Mouse (Mus musculus) heart, embryonic 10.5 days (tissue): ENCODE measurements around the gene Rgs3. TPM values are rescaled to one million over a fixed set of nuclear protein-coding genes. Genes with fewer than 3 reads are reported as not detected.
A peak's percentile ranks its signal among the peaks of the same experiment; 100 is the strongest.

Source experiments
- DNase-seq: peaks from one replicate; pipeline ENCODE4 v3.0.0-alpha.2; 2017; ENCODE audit warnings: low spot score
- H3K27ac ChIP-seq: fragments of 300-500 bp; sonication (generic); 2 replicates; pipeline ENCODE4 v1.5.1; 2016; ENCODE audit warnings: mild to moderate bottlenecking
- H3K27me3 ChIP-seq: fragments of 300-500 bp; sonication (generic); 2 replicates; pipeline ENCODE4 v1.6.1; 2016; ENCODE audit warnings: mild to moderate bottlenecking; ENCODE audit not compliant: poor library complexity, insufficient read depth, severe bottlenecking
- H3K36me3 ChIP-seq: fragments of 300-500 bp; sonication (generic); 2 replicates; pipeline ENCODE4 v1.6.1; 2016; ENCODE audit warnings: mild to moderate bottlenecking, moderate library complexity
- H3K4me1 ChIP-seq: fragments of 300-500 bp; sonication (generic); 2 replicates; pipeline ENCODE4 v1.6.1; 2016; ENCODE audit warnings: mild to moderate bottlenecking
- H3K4me3 ChIP-seq: fragments of 300-500 bp; sonication (generic); 2 replicates; pipeline ENCODE4 v1.5.1; 2016; ENCODE audit warnings: mild to moderate bottlenecking, moderate library complexity
- H3K9me3 ChIP-seq: fragments of 300-500 bp; sonication (generic); 2 replicates; pipeline ENCODE4 v1.6.1; 2016; ENCODE audit warnings: mild to moderate bottlenecking, moderate library complexity
- WGBS: fragments of 180-500 bp; shearing (Covaris S2); methylation state at CpG from one replicate; pipeline ENCODE4 v1.1.7; 2016; 5-methylcytosine and 5-hydroxymethylcytosine counted together
- polyA plus RNA-seq: library from polyadenylated mRNA; unstranded; fragments of >200 nt; fragmentation: Nextera tagmentation; extraction: Ambion mirVana; gene quantifications from 2 replicates; pipeline ENCODE4 v1.2.1, GENCODE M21; 2016

Rgs3 gene
- polyA plus RNA-seq, 1 experiment from 2014 or later, result 61.4 TPM

DNA sequence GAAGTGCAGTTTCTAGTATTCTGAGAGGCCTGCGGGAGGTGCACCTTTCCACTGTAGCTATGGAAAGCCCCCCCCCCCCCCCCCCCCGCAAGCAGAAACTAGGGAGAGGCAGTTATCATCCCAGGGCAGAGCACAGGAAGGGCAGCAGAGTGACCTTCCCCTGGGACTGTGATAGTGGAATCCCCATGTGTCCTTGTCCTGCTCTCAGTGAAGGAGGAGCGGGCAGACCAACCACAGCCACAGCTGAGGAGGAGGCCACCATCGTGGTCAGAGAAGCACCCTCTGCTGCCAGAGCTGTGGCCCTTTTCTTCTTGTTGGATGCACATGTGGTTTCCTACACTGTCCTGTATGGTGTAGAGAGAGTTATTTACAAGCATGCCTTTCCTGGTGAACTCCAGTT, 174.3 kb downstream of the Rgs3 start:
- Histone ChIP-seq H3K9me3 (no peaks in the 10 kb centered on the region), H3K27me3 (no peaks in the 10 kb centered on the region), H3K4me1 (peaks cover 88% of the 10 kb centered on the region), H3K36me3 (no peaks in the 10 kb centered on the region), H3K4me3 (no peak overlapping the region), H3K27ac (peak overlapping the region; percentile 94)
- 15% methylated on average over 4 of the region's 4 CpGs for WGBS
- no peak for DNase-seq

DNA sequence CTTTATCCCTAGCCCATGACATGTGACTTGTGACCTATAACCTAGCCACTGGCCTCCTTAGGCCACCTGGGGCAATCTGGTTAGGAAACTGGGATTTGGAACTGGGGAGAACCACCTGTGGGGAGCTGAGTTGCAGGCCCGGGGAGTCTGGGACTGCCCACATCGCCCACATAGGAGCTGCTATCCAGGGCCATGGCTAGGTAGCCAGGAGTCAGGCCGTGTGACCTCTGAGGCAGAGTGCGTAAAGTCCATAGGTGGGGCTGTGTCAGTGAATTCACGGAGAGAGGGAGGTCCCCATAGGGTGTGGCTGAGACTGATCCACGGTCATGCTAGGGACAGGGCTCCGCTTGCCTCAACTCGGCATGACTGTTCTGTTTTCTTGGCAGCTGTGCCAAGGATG, 175.6 kb downstream of the Rgs3 start:
- Histone ChIP-seq H3K27ac (peak overlapping the region; percentile 86), H3K36me3 (no peaks in the 10 kb centered on the region), H3K4me3 (no peak overlapping the region), H3K9me3 (no peaks in the 10 kb centered on the region), H3K4me1 (peaks cover 77% of the 10 kb centered on the region), H3K27me3 (no peaks in the 10 kb centered on the region)
- no peak for DNase-seq
- WGBS, result 67% methylated on average over 8 of the region's 8 CpGs

DNA sequence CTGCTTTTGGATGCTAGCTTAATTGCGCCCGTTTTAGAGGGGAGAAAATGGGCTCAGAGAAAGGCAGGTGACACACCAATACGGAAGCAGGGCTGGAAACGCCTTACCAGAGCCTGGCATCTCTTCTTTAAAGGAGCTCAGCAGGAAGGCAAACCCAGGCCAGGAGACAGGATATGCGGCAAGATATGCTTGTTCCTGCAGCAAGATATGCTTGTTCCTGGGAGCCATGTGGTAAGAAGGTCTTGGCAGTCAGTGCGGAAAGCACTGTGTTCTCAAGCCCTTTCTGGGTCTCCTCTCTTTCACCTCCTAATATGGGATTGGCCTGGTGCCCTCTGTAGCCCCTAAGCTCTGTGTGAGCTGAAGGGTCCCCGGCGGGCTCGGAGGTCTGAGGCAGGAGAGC, 176.2 kb downstream of the Rgs3 start:
- 43% methylated on average over 9 of the region's 9 CpGs for WGBS
- H3K27me3 ChIP-seq, result no peaks in the 10 kb centered on the region
- DNase-seq, result no peak
- peaks cover 75% of the 10 kb centered on the region for H3K4me1 ChIP-seq
- H3K4me3 ChIP-seq, result no peak overlapping the region
- peak overlapping the region; percentile 86 for H3K27ac ChIP-seq
- no peaks in the 10 kb centered on the region for H3K36me3 ChIP-seq
- no peaks in the 10 kb centered on the region for H3K9me3 ChIP-seq

DNA sequence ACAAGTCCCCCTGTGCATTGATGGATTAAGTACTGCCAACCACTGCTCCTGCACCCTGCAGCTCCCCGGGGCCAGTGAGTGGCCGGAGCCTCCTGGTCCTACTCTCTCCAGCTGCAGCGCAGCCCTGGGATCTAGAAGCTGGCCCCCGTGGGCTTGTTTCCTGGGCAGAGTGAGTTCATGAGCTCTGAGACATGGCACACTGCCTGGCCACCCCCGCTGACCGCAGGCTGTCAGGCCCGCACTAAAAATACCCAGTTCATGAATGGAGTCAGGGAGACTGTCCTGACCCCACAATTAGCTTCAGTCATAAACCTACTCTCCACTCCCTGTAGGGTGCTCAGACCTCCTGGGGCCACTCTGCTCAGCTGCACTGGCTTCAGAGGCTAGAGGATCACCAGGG, 176.8 kb downstream of the Rgs3 start:
- Histone ChIP-seq H3K36me3 (no peaks in the 10 kb centered on the region), H3K27me3 (no peaks in the 10 kb centered on the region), H3K27ac (peak overlapping the region; percentile 86), H3K9me3 (no peaks in the 10 kb centered on the region), H3K4me1 (peaks cover 80% of the 10 kb centered on the region), H3K4me3 (0 out of 2 replicates have a peak overlapping the region, but pooled peaks have one; percentile 5)
- no peak for DNase-seq
- WGBS, result 53% methylated on average over 7 of the region's 7 CpGs

DNA sequence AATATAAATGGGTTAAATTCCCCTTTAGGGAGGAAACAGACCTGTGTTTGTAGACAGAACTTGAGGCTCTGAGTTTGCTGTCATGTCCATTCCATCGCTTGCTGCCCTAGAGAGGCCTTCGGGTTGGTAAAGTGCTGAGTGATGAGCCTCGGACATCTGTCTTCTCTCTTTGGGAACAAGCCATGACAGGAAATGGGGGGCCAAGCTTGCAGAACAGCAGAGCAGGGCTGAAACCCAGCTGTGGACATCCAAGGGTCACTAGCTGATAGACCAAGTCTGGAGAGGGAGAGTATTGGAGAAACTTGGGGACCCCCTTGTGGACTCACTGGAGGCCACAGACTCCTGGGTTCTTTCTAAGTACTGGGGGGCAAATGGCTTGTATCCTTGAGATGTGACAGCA, 177.3 kb downstream of the Rgs3 start:
- Histone ChIP-seq H3K27me3 (no peaks in the 10 kb centered on the region), H3K4me1 (peaks cover 80% of the 10 kb centered on the region), H3K27ac (peak overlapping the region; percentile 86), H3K4me3 (no peak overlapping the region), H3K9me3 (no peaks in the 10 kb centered on the region), H3K36me3 (no peaks in the 10 kb centered on the region)
- no peak for DNase-seq
- 33% methylated on average over 3 of the region's 3 CpGs for WGBS

DNA sequence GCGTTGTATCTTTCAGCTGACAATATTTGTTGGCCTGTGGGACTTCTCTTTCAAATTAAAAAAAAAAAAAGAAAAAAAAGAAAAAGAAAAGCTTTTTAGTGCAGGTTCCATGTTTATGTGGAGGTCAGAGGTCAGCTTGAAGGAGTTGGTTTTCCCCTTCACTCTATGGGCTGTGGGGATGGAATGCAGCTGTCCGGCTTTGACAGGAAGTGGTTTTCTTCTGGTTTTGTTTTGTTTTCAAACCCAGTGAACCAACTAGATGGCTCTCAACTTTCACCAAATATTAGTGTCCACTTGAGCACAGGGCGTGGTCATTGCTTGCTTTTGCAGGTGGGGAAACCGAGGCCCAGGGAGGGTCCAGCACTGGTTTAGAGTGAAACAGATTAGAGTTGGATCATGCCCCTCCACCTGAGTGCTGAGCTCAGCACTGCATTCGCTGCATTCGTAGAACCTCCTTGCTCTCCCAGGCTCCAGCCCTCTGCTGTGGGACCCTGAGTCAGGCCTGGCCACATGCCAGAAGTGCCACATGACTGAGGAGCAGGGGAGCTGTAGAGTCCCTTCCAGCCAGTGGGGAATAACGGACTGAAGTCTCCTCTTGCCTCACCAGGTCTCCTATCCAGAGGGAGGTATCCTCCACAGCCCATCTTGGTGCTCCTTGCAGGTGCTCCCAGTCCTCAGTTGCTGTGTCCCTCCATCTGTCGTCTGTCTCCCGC, 178.5 kb downstream of the Rgs3 start:
- Histone ChIP-seq H3K27me3 (no peaks in the 10 kb centered on the region), H3K4me3 (no peak overlapping the region), H3K36me3 (no peaks in the 10 kb centered on the region), H3K9me3 (no peaks in the 10 kb centered on the region), H3K4me1 (peaks cover 80% of the 10 kb centered on the region), H3K27ac (peak overlapping the region; percentile 75)
- DNase-seq, result no peak
- whole genome bisulfite sequencing, result 51% methylated on average over 9 of the region's 9 CpGs

DNA sequence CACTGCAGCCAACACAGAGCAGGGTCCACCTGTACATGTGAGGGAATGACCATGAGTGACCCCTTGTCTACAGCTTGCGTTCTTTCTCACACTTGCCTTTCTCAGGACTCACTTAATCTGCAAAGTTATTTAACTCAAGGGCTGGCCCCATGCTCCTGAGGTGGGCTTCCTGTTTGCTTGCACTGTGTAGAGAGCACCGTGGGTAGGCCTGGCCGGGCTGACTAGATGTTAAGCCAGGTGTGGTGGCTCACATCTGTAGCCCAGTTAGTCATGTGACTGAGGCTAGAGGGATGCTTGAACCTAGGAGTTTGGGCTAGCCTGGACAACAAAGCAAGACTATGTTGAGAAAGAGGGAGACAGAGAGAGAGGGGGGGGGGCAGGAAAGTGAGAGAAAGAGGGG, 179.3 kb downstream of the Rgs3 start:
- H3K27ac ChIP-seq, result peak overlapping the region; percentile 75

DNA sequence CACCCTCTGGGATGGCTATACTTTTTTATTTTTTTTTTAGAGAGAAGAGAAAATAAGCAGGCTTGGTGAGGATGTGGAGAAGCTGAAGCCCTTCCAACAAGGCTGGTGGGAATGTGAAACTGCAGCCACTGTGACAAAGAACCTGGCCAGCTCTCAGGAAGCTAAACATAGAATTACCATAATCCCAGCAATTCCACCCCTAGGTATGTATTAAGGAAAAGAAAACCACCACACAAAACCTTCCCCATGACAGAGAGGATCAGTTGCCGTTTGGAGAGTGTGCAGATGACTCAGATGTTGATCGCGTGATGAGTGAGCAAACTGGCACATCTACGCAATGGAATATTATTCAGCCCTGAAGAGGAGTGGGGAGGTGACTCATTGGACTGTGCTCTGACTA, 179.9 kb downstream of the Rgs3 start:
- DNase-seq, result no peak
- Histone ChIP-seq H3K4me1 (peaks cover 79% of the 10 kb centered on the region), H3K27ac (no peak overlapping the region), H3K9me3 (no peaks in the 10 kb centered on the region), H3K4me3 (no peak overlapping the region), H3K36me3 (no peaks in the 10 kb centered on the region), H3K27me3 (no peaks in the 10 kb centered on the region)
- 93% methylated on average over 4 of the region's 4 CpGs for WGBS

More for the DNA sequence above, 179.3 kb downstream of the Rgs3 start:
- no peak for DNase-seq
- Histone ChIP-seq H3K27me3 (no peaks in the 10 kb centered on the region), H3K4me3 (no peak overlapping the region), H3K9me3 (no peaks in the 10 kb centered on the region), H3K4me1 (peaks cover 79% of the 10 kb centered on the region), H3K36me3 (no peaks in the 10 kb centered on the region)
- WGBS, result 78% methylated on average over 3 of the region's 3 CpGs

DNA sequence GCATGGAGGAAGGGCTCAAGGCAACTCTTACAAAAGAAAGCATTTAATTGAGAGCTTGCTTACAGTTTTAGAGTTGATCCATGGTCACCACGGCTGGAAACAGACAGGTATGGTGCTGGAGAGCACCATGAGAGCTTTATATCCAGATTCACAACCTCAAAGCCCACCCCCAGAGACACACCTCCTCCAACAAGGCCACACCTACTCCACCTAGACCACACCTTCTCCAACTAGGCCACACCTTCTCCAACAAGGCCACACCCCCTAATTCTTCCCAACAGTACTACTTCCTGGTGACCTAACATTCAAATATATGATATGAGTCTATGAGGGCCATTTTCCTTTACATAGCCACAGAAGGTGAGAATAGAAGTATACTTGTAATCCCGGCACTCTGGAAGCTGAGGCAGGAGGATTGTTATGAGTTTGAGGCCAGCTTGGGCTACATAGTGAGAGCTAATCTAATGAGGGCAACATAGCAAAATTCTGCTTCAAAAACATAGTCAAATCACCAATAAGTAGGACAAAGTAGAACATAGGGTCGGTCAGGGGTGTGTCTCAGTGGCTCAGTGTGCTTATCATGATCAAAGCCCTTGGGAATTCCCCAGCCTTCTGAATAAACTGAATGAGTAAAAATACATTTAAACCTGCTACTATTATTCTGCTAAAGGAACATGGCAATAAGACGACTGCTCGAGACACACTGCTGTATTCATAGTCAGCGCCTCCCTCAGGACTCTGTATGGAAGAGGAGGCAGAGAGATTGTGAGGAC, 180.8 kb downstream of the Rgs3 start:
- Histone ChIP-seq H3K27me3 (no peaks in the 10 kb centered on the region), H3K4me3 (no peak overlapping the region), H3K27ac (peak overlapping the region; percentile 88; the same call in 1 of the 2 replicates), H3K36me3 (no peaks in the 10 kb centered on the region), H3K9me3 (no peaks in the 10 kb centered on the region), H3K4me1 (peaks cover 79% of the 10 kb centered on the region)
- WGBS, result 85% methylated on average over 6 of the region's 6 CpGs
- no peak for DNase-seq

DNA sequence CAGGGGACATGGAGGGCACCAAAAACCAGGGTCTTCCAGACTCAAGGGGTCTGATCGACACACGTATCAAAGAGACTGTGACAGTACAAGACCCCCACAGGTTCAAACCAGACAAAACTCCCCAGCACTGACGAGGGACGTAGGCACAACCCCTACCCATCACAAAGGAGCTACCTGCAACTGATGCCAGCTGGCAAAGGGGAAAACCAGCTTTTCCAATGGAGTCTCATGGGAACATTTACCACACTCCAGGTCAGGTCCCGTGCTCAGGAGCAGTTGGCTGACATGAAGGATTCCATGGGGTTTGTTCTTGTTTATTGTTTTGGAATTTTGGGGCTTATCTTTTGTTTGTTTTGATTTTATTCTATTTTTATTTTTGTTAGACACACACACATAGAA, 181.4 kb downstream of the Rgs3 start:
- DNase-seq, result no peak
- 84% methylated on average over 5 of the region's 5 CpGs for WGBS
- peaks cover 78% of the 10 kb centered on the region for H3K4me1 ChIP-seq
- no peaks in the 10 kb centered on the region for H3K36me3 ChIP-seq
- H3K4me3 ChIP-seq, result no peak overlapping the region
- H3K9me3 ChIP-seq, result no peaks in the 10 kb centered on the region
- H3K27ac ChIP-seq, result peak overlapping the region; percentile 88
- H3K27me3 ChIP-seq, result no peaks in the 10 kb centered on the region

DNA sequence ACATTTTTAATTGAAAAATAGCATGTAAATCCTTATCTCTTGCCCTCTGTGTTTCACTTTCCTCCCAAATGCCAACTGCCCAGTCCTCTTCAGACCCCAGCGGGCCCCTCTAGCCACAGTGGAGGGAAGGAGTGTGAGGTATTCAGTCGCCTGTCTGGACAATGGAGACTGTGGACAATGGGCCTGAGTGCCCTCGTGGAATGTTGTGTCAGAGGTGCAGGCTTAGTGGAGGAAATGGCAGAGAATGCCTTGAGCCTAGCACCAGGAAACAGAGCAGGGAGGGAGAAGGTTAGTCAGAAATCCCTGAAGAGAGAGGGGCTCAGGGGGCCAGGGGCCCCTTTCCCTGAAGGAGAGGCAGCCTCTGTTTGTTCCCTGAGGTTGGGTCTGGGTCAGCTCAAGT, 182.0 kb downstream of the Rgs3 start:
- H3K27ac ChIP-seq, result peak overlapping the region; percentile 88
- no peak overlapping the region for H3K4me3 ChIP-seq
- peaks cover 72% of the 10 kb centered on the region for H3K4me1 ChIP-seq
- DNase-seq, result no peak
- no peaks in the 10 kb centered on the region for H3K9me3 ChIP-seq
- 26% methylated on average over 3 of the region's 3 CpGs for WGBS
- no peaks in the 10 kb centered on the region for H3K36me3 ChIP-seq
- H3K27me3 ChIP-seq, result no peaks in the 10 kb centered on the region

DNA sequence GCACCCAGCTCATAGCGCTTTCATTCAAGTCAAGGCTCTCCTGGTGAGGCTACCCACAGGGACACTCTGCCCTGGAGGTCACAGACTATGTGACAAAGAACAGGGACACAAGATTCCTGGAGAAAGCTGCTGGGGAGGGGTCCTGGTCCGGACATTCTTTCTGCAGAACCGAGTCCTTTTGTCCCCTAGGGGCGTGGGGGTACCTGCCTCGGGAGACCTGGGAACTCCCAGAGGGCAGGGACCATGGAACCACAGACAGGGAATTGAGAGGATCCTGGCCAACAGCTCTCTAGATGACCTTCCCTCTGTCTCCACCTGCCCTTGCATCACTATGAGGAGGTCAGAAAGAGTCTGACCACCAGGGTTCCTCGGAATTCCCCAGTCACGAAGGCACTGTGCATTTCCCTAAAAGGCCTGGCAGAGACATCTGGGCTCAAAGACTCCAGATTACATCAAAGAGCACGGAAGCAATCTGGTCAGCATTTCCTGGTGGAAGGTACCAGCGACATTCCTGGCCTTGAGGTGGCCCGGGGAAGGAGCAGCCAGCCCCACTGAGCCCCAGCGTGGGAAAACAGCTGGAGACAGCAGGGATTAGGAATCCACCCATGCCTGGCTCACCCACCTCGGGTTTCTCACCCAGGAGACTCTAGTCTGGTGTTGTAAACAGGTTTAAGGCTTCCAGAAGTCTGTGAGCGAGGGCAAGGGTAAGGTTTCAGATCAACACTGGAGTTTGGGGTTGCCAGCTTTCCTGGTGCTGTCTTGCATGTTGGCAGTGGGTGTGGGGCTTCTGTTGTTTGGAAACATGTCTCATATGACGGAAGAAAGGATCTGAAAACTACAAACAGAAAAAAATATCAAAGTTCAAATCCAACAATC, 183.5 kb downstream of the Rgs3 start:
- H3K4me1 ChIP-seq, result peaks cover 60% of the 10 kb centered on the region
- no peaks in the 10 kb centered on the region for H3K9me3 ChIP-seq
- 20% methylated on average over 14 of the region's 14 CpGs for WGBS
- H3K36me3 ChIP-seq, result no peaks in the 10 kb centered on the region
- no peaks in the 10 kb centered on the region for H3K27me3 ChIP-seq
- H3K27ac ChIP-seq, result peak overlapping the region; percentile 88
- DNase-seq, result no peak
- no peak overlapping the region for H3K4me3 ChIP-seq

DNA sequence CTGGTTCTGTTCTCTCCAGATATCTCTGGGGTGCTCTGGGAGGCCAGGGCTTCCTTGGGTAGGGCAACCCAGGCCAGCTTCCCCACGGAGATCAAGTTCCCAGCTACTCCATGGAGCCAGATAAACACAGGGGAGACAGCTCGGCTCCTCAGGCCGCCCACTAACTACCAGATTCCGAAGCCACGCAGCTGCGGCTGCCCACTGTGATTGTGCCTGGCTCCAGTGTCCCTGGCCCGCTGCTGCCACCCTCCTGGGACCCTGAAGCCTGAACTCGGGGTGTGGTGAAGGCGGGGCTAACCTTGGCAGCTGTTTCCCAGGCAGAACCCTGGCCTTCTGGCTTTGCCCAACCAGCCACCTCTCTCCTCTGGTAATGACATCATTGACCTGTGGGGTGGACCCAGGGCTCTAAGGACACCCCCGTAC, 184.9 kb downstream of the Rgs3 start:
- no peaks in the 10 kb centered on the region for H3K36me3 ChIP-seq
- H3K4me1 ChIP-seq, result peaks cover 52% of the 10 kb centered on the region
- H3K4me3 ChIP-seq, result no peak overlapping the region
- no peaks in the 10 kb centered on the region for H3K9me3 ChIP-seq
- WGBS, result 36% methylated on average over 10 of the region's 10 CpGs
- H3K27me3 ChIP-seq, result no peaks in the 10 kb centered on the region
- DNase-seq, result no peak
- peak overlapping the region; percentile 80 for H3K27ac ChIP-seq
